Mouse (Mus musculus): ENCODE results near the gene Nktr.

The Nktr gene

DNA sequence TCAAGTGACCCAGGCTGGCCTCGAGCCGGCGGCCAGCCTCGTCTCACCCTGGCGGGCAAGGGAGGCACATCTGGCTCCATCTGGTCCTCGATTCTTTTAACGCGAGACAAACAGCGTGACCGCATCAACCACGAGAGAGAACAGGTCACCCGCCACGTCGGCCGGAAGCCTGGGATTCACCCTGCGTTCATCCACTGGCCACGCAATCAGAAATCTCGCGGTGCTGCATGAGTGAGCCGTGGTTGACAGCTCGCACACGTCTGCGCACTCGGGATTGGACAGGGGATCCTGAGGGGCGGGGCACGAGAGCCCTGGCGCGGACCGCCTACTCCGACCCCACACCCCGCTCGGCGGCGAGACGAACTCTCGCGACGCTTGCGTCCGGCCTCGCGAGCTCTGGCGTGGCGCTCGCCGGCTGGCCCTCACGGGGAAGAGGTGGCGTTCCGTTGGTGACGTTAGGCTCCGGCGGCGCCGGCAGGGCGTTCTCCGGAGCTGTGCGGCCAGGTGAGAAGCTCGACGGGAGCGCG lies at the start of gene Nktr:
Gene Nktr, plus strand, starts transcription at position 378 of the 527 bp plus-strand sequence.
- in situ Hi-C loops (cut with MboI, MseI): no loop called here

DNA sequence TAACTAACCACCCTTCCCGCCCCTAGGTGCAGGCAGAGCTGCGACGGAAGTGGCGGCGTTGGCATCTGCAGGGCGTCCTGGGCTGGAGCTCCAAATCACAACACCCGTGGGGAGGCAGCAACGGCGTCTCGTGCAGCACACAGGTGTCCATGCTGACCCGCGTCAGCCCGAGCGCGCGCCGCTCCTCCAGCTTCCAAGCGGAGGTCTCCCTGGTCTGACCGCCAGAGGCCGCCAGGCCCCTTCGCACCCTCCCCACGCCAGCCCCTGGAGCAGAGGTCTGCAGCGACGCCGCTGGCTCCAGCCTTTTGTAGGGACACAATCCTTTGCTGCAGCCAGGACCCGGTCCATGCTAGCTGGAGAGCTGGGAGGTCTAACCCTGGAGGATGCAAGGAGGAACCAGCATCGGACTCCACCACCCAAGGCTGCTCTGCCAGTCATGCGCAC lies 49.6 kb upstream of the Nktr start:
- in situ Hi-C loops (cut with MboI, MseI): no loop called here

GRCm38 (mm10) chr9:121671300-121671699 lies 47.7 kb upstream of the Nktr start:
- in situ Hi-C loops (cut with MboI, MseI): no loop called here

DNA sequence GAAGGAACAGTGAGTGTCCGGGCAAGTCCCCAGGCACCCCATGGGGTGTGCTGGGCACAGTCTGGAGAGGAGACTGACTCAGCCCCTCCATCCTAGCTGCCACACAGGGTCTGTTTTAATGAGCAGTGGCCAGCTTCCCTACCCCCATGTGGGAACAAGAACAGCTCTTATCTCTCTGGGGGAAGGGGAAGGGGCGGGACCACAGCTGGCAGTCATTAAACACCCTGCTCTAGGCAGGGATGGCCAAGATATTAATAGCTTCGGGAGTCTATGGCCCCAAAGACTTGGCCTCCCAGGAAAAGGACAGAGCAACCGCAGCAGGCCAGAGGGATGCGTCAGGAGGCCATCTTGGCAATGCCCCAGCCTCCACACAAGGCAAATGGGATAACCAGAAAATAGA lies 46.7 kb upstream of the Nktr start:
- in situ Hi-C loops (cut with MboI, MseI): no loop called here

DNA sequence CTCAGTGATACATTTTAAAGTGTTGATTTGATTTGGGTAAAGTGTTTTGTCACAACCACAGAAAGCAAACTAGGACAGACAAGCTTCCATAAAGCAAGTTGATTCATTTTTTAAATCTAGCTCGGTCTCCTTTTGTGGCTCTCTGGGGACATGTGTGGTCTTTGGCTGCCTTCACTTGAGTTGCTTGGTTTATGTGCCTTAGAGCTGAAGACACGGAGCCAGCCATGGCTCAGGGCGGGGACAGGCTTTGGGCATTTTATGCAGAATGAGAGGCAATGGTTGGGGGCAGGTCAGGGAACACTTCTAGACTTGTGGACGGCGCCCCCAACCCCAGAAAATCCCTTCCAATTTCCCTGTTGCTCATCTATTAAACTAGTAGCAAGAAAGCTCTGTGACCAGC lies 45.3 kb upstream of the Nktr start:
- in situ Hi-C loops (cut with MboI, MseI): no loop called here

- in situ Hi-C loops (cut with MboI, MseI): no loop called here
Observed at GRCm38 (mm10) chr9:121675011-121675410, 44.0 kb upstream of the Nktr start.

DNA sequence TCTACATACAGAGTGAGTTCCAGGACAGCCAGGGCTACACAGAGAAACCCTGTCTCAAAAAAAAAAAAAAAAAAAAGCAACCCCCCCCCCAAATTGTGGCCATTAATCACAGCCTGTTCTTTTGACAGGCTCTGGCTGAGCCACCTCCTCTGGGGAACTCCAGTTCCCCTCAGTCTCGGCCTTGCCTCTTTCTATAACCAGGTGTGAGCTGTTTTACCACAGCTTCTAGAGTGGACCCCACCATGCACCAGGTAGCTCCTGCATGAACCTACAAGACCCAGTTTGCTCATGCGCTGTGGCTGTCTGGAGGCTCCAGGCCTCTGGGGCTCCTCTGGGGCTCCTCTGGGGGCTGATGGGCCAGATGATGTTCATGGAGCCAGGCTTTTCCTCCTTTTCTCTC lies 43.4 kb upstream of the Nktr start:
- in situ Hi-C loops (cut with MboI, MseI): no loop called here

GRCm38 (mm10) chr9:121677069-121677468 lies 41.9 kb upstream of the Nktr start:
- in situ Hi-C loops (cut with MboI, MseI): no loop called here

GRCm38 (mm10) chr9:121677476-121677875 lies 41.5 kb upstream of the Nktr start:
- in situ Hi-C loops (cut with MboI, MseI): no loop called here

DNA sequence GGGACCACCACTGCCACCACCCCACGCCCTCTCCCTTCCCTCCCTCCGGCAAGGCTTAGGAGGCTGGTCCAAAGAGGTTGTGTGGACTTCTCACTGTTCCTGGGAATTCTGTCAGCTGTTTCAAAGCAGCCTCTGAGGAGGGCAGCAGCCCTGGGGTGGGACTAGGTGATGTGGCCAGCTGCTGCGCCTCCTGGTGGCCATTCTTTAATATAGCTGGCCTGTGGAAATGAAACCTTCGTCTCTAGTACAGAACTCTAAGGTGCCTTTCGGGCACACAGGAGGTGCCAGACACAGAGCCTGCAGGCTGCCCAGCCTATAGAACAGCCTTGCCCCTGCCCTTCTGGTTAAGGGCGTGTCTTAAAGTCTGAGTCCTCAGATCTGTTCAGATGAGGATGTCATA lies 39.4 kb upstream of the Nktr start:
- in situ Hi-C loops (cut with MboI, MseI): no loop called here

DNA sequence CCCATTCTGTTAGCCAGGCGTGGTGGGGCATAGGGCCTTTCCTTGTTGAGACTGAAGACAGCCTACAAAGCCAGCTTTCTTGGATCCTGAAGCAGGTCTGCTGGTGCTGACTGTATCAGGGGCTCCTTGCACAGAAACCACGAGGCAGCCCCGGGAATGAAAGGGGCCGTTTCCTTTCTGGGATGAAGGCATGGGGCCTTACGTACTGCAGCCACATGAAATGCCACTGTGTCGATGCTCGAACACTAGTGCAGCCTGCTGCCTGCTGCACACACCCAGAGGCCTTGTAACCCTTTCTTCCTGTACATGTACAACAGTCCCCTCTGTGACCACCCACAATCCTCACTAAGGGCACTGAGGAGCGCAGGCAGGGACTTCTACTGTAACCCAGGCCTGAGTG lies 37.8 kb upstream of the Nktr start:
- in situ Hi-C loops (cut with MboI, MseI): no loop called here

DNA sequence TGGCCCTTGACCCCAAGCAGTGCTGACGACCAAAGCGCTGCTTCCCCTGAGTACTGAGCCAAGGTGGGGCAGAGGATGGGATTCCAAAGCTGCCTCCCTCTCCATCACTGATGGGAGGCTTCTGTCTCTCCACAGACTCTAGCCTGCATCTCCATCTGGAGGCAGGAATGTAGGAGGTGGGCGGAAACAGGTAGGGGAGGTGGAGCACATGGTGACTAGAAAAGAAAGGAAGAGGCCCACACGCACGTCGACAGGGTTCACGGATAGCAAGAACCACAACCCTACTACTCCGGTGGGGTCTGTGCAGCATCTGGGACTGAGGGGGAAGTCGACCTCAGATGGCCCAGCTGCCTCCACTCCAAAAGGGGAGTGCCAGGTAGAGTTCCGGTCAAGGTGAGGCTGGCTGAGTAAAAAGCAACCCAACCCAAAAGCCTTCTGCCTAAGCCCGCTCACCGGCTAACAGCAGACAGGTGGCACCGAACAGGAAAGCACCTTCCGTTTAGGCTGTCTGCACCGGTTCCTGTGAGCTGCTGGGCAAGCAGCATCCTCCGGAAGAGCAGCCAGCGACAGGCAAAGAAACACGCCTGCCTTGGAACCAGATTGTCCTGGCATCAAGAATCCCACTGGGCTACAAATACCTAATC lies 36.8 kb upstream of the Nktr start:
- in situ Hi-C loops (cut with MboI, MseI): no loop called here

DNA sequence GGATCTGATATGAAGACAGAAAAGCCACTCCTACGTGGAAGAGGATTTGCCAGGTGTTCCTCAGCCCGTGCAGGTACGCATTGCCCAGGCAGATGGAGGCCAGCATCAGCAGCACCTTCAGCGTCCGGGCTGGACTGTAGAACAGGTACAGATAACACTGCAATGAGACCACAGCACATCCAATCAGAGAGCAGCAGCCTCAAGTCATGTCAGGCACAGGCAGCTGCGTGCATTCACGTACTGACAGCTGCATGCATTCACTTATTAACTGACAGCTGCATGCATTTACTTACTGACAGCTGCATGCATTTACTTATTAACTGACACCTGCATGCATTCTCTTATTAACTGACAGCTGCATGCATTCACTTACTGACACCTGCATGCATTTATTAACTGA lies 34.3 kb upstream of the Nktr start:
- in situ Hi-C loops (cut with MboI, MseI): no loop called here

GRCm38 (mm10) chr9:121690200-121690651 lies 28.7 kb upstream of the Nktr start:
- in situ Hi-C loops (cut with MboI, MseI): no loop called here

DNA sequence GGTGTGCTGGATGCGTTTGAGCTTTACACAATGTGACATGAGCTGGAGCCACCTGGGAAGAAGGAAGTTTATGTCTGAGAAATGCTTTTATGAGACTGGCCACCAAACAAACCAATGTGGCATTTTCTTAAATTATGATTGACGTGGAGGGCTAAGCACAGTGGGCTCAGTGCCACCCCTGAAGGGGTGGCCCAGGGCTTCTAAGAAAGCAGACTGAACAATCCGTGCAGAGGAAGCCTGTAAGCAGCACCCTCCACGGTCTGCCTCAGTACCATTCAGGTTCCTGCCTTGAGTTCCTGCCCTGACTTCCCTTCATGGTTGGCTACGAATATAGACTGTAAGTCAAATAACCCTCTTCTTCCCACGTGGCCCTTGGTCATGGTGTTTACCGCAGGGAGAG lies 28.2 kb upstream of the Nktr start:
- in situ Hi-C loops (cut with MboI, MseI): no loop called here

DNA sequence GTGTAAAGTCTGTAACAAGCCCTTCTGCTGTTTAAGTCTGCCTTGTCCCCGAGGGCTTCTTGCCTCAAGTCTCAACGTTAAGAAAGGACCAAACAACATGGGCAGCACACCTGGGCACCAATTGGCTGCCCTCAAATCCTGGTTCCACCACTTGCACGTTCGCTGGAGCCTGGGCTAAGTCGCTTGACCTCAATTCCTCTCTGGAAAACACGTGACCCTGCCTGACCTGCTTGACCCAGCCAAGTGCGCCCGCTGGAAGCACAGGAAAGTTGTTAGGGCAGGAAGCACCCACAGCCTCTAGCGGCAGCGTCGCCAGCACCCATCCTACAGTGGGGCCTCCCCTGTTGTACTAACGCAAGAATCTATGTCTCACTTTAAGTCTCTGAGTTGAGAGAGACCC lies 24.2 kb upstream of the Nktr start:
- in situ Hi-C loops (cut with MboI, MseI): no loop called here

GRCm38 (mm10) chr9:121696626-121697025 lies 22.3 kb upstream of the Nktr start:
- in situ Hi-C loops (cut with MboI, MseI): no loop called here

DNA sequence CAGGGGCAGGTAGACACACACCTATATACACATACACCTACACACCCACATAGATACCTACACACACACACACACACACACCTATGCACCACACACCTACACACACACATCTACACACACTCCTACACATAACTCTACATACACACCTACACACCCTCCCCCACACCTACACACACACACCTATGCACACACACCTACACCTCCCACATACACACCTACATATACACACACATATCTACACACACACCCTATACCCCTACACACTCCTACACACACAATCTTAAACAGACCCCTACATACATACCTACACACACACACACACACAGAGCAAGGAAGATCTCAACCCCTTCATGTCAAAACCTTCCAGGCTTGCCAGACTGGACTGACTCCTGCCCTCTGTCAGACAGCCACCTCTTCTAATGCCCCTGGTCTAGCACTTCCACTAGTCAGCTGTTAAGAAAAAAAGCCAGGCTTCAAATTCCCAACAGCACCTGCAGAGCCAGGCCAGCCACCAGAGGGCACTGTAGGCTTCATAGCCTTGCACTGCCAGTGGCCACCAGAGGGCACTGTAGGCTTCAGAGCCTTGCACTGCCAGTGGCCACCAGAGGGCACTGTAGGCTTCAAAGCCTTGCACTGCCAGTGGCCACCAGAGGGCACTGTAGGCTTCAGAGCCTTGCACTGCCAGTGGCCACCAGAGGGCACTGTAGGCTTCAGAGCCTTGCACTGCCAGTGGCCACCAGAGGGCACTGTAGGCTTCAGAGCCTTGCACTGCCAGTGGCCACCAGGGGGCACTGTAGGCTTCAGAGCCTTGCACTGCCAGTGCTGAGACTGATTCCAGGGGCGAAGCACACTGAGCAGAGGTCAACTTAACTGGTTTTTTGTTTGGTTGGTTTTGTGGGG lies 21.6 kb upstream of the Nktr start:
- in situ Hi-C loops (cut with MboI, MseI): no loop called here

DNA sequence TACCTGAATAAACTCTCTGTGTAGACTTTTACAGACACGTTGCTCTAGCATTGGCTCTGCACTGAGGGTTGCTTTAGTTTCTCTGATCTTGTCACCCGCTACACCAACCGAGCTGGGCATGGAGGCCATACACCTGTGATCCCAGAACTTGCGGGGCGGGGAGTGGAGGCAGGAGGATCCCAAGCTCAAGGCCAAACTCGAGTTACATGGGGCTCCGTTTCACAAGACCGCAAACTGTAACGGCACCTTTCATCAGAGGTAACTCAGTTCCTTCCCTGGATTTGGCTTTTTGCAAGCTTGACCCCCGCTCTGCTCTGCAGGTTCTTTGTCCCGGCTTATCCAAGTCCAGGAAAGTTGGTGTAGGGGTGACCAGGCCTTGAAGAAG lies 14.7 kb upstream of the Nktr start:
- in situ Hi-C loops (cut with MboI, MseI): loop anchor here (10.0 kb wide), 1 partner anchor 151 kb away; the partner anchor contains the start of gene Higd1a

GRCm38 (mm10) chr9:121704646-121705625 lies 14.0 kb upstream of the Nktr start, which contains the start of gene Sec22c:
Gene Sec22c (minus strand): TSS chr9:121705490.
- in situ Hi-C loops (cut with MboI, MseI): loop anchor here (10.0 kb wide), 1 partner anchor 150 kb away; the partner anchor contains the start of gene Higd1a

DNA sequence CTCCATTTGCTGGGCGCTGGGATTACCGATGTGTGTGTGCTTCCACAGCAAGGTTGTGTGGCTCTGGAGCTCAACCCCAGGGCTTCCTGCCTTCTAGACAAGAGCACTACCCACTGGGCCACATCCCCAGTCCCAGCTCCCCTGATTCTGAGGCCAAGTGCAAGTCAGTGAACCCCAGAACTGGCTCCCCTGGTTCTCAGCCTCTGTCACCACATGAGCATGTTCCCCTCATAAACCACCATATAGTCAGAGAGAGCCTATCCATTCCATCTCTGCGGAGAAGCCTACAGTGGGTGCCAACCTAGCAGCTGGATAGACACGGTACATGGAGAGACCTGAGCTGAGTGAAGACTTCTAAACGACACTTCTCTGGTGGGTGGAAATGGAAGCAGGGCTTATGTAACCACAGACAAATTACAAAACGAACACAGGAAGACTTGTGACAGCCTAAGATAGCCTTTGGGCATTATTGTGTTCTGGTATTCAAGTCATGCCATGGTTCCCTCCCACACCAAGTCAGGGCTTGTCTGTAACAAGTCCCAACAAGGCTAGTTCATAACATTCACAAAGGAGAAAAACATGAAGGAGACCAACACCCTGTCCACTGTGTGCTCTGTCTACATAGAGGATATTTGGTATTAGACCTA lies 12.8 kb upstream of the Nktr start:
- in situ Hi-C loops (cut with MboI, MseI): loop anchor here (10.0 kb wide), 1 partner anchor 149 kb away; the partner anchor contains the start of gene Higd1a
